Mouse (Mus musculus) adrenal gland, postnatal 4 days (tissue): ENCODE measurements at regions not wholly inside any gene's neighbourhood (a gene's known extent, or its start where the extent isn't known, plus 50 kb on each side); places are given as distances from the start of the nearest gene placed in this dataset.

ENCODE experiments used
- DNase-seq, 2 experiments: peaks; one replicate each; pipeline ENCODE4 v3.0.0; 2021 to 2022; ENCODE audit warnings: low spot score in 2 of 2, mixed read lengths in 2 of 2

GRCm38 (mm10) chr15:59954345-59954744 lies 62.1 kb downstream of the 4933412E24Rik start:
- no peak for DNase-seq

- DNase-seq = no peak
Observed at GRCm38 (mm10) chr15:59953857-59954256, 62.6 kb downstream of the 4933412E24Rik start.

GRCm38 (mm10) chr15:59950617-59951216 lies 65.7 kb downstream of the 4933412E24Rik start:
- no peak for DNase-seq

- no peak for DNase-seq
Observed at GRCm38 (mm10) chr15:59945208-59945607, 71.2 kb downstream of the 4933412E24Rik start.

- no peak for DNase-seq
Observed at GRCm38 (mm10) chr15:59936486-59936885, 79.9 kb downstream of the 4933412E24Rik start.

GRCm38 (mm10) chr15:59913860-59914259 lies 102.6 kb downstream of the 4933412E24Rik start:
- DNase-seq = no peak

- no peak for DNase-seq
Observed at GRCm38 (mm10) chr15:59908300-59908699, 108.1 kb downstream of the 4933412E24Rik start.

GRCm38 (mm10) chr15:59905832-59906797 lies 110.3 kb downstream of the 4933412E24Rik start:
- no peak for DNase-seq

- no peak for DNase-seq
Observed at GRCm38 (mm10) chr15:59904741-59905140, 111.7 kb downstream of the 4933412E24Rik start.

GRCm38 (mm10) chr15:59888996-59889395 lies 127.4 kb downstream of the 4933412E24Rik start:
- DNase-seq = no peak

GRCm38 (mm10) chr15:59888131-59888459 lies 128.3 kb downstream of the 4933412E24Rik start:
- DNase-seq = no peak

- DNase-seq = no peak
Observed at GRCm38 (mm10) chr15:59887381-59888130, 128.9 kb downstream of the 4933412E24Rik start.

- no peak for DNase-seq
Observed at GRCm38 (mm10) chr15:59886036-59886435, 130.4 kb downstream of the 4933412E24Rik start.

GRCm38 (mm10) chr15:59882444-59882843 lies 134.0 kb downstream of the 4933412E24Rik start:
- DNase-seq = no peak

GRCm38 (mm10) chr15:59880426-59880825 lies 136.0 kb downstream of the 4933412E24Rik start:
- no peak for DNase-seq

- no peak for DNase-seq
Observed at GRCm38 (mm10) chr15:59879311-59879710, 137.1 kb downstream of the 4933412E24Rik start.

GRCm38 (mm10) chr15:59876279-59876742 lies 140.1 kb downstream of the 4933412E24Rik start:
- no peak for DNase-seq

- DNase-seq = no peak
Observed at GRCm38 (mm10) chr15:59866701-59867100, 149.7 kb downstream of the 4933412E24Rik start.

- no peak for DNase-seq
Observed at GRCm38 (mm10) chr15:59864746-59865499, 151.5 kb downstream of the 4933412E24Rik start.

GRCm38 (mm10) chr15:59852271-59853000 lies 164.0 kb downstream of the 4933412E24Rik start:
- DNase-seq = no peak
